Mouse (Mus musculus): ENCODE measurements at regions not wholly inside any gene's neighbourhood (a gene's known extent, or its start where the extent isn't known, plus 50 kb on each side); places are given as distances from the start of the nearest gene placed in this dataset.

GRCm38 (mm10) chr3:148315286-148315685 is 675.1 kb downstream of the Adgrl2 start:
- Histone ChIP-seq H3K4me3 (ENCODE audit: low read depth, low read length) (no peak overlapping the region), H3K4me2 (replicated peaks; ENCODE audit: low read depth) (no peak overlapping the region), H3K36me3 (ENCODE audit: control insufficient read depth, insufficient read depth) (no peaks in the 10 kb centered on the region), H3K9me3 (ENCODE audit: control insufficient read depth) (no peaks in the 10 kb centered on the region), H3K4me1 (replicated peaks; ENCODE audit: control insufficient read depth, insufficient read depth, low read length) (no peaks in the 10 kb centered on the region), H3K9ac (ENCODE audit: low read depth, low read length) (no peak overlapping the region), H3K27ac (ENCODE audit: low read depth, low read length) (no peak overlapping the region), H3K27me3 (replicated peaks; ENCODE audit: control insufficient read depth, insufficient read depth, low read length) (no peaks in the 10 kb centered on the region)
- no peak for ATAC-seq
- 90% methylated on average over 1 of the region's 1 CpGs for WGBS
- TF ChIP-seq CTCF (IDR thresholded peaks at IDR 0.05; ENCODE audit: low read depth) = no peak

- H3K4me2 ChIP-seq (replicated peaks; ENCODE audit: low read depth) = no peak overlapping the region
- 71% methylated on average over 5 of the region's 5 CpGs for WGBS
- H3K4me3 ChIP-seq (ENCODE audit: low read depth, low read length) = no peak overlapping the region
- ATAC-seq = no peak
- H3K9ac ChIP-seq (ENCODE audit: low read depth, low read length) = no peak overlapping the region
- no peak overlapping the region for H3K27ac ChIP-seq (ENCODE audit: low read depth, low read length)
- H3K36me3 ChIP-seq (ENCODE audit: control insufficient read depth, insufficient read depth) = no peaks in the 10 kb centered on the region
- TF ChIP-seq CTCF (IDR thresholded peaks at IDR 0.05; ENCODE audit: low read depth) = no peak
- no peaks in the 10 kb centered on the region for H3K27me3 ChIP-seq (replicated peaks; ENCODE audit: control insufficient read depth, insufficient read depth, low read length)
- H3K4me1 ChIP-seq (replicated peaks; ENCODE audit: control insufficient read depth, insufficient read depth, low read length) = no peaks in the 10 kb centered on the region
- H3K9me3 ChIP-seq (ENCODE audit: control insufficient read depth) = no peaks in the 10 kb centered on the region
Measured at GRCm38 (mm10) chr3:148295515-148295914, 694.8 kb downstream of the Adgrl2 start.

- Histone ChIP-seq H3K4me2 (replicated peaks; ENCODE audit: low read depth) (no peak overlapping the region), H3K4me3 (ENCODE audit: low read depth, low read length) (no peak overlapping the region), H3K9me3 (ENCODE audit: control insufficient read depth) (no peaks in the 10 kb centered on the region), H3K4me1 (replicated peaks; ENCODE audit: control insufficient read depth, insufficient read depth, low read length) (no peaks in the 10 kb centered on the region), H3K27me3 (replicated peaks; ENCODE audit: control insufficient read depth, insufficient read depth, low read length) (no peaks in the 10 kb centered on the region), H3K36me3 (ENCODE audit: control insufficient read depth, insufficient read depth) (no peaks in the 10 kb centered on the region), H3K27ac (ENCODE audit: low read depth, low read length) (no peak overlapping the region), H3K9ac (ENCODE audit: low read depth, low read length) (no peak overlapping the region)
- no peak for ATAC-seq
- WGBS = 63% methylated on average over 3 of the region's 3 CpGs
- TF ChIP-seq CTCF (IDR thresholded peaks at IDR 0.05; ENCODE audit: low read depth) = no peak
Measured at GRCm38 (mm10) chr3:148278978-148279377, 711.4 kb downstream of the Adgrl2 start.

- Histone ChIP-seq H3K27me3 (replicated peaks; ENCODE audit: control insufficient read depth, insufficient read depth, low read length) (no peaks in the 10 kb centered on the region), H3K36me3 (ENCODE audit: control insufficient read depth, insufficient read depth) (no peaks in the 10 kb centered on the region), H3K4me3 (ENCODE audit: low read depth, low read length) (no peak overlapping the region), H3K4me1 (replicated peaks; ENCODE audit: control insufficient read depth, insufficient read depth, low read length) (no peaks in the 10 kb centered on the region), H3K9me3 (ENCODE audit: control insufficient read depth) (no peaks in the 10 kb centered on the region), H3K27ac (ENCODE audit: low read depth, low read length) (no peak overlapping the region), H3K9ac (ENCODE audit: low read depth, low read length) (no peak overlapping the region), H3K4me2 (replicated peaks; ENCODE audit: low read depth) (no peak overlapping the region)
- 79% methylated on average over 4 of the region's 4 CpGs for WGBS
- no peak for TF ChIP-seq CTCF (IDR thresholded peaks at IDR 0.05; ENCODE audit: low read depth)
- ATAC-seq = no peak
Measured at GRCm38 (mm10) chr3:148272159-148272848, 718.1 kb downstream of the Adgrl2 start.

GRCm38 (mm10) chr3:148268812-148269211 is 721.5 kb downstream of the Adgrl2 start:
- Histone ChIP-seq H3K9me3 (ENCODE audit: control insufficient read depth) (no peaks in the 10 kb centered on the region), H3K4me1 (replicated peaks; ENCODE audit: control insufficient read depth, insufficient read depth, low read length) (no peaks in the 10 kb centered on the region), H3K4me2 (replicated peaks; ENCODE audit: low read depth) (no peak overlapping the region), H3K4me3 (ENCODE audit: low read depth, low read length) (no peak overlapping the region), H3K36me3 (ENCODE audit: control insufficient read depth, insufficient read depth) (no peaks in the 10 kb centered on the region), H3K27ac (ENCODE audit: low read depth, low read length) (no peak overlapping the region), H3K27me3 (replicated peaks; ENCODE audit: control insufficient read depth, insufficient read depth, low read length) (no peaks in the 10 kb centered on the region), H3K9ac (ENCODE audit: low read depth, low read length) (no peak overlapping the region)
- TF ChIP-seq CTCF (IDR thresholded peaks at IDR 0.05; ENCODE audit: low read depth) = no peak
- 80% methylated on average over 4 of the region's 4 CpGs for WGBS
- ATAC-seq = no peak

- WGBS = 97% methylated on average over 1 of the region's 1 CpGs
- ATAC-seq = no peak
Measured at GRCm38 (mm10) chr3:148259211-148259610, 731.1 kb downstream of the Adgrl2 start.

More at GRCm38 (mm10) chr3:148259211-148259610, 731.1 kb downstream of the Adgrl2 start:
- TF ChIP-seq CTCF (IDR thresholded peaks at IDR 0.05; ENCODE audit: low read depth) = no peak
- H3K9me3 ChIP-seq (ENCODE audit: control insufficient read depth) = no peaks in the 10 kb centered on the region
- H3K4me1 ChIP-seq (replicated peaks; ENCODE audit: control insufficient read depth, insufficient read depth, low read length) = no peaks in the 10 kb centered on the region
- H3K36me3 ChIP-seq (ENCODE audit: control insufficient read depth, insufficient read depth) = no peaks in the 10 kb centered on the region
- no peak overlapping the region for H3K4me2 ChIP-seq (replicated peaks; ENCODE audit: low read depth)
- no peaks in the 10 kb centered on the region for H3K27me3 ChIP-seq (replicated peaks; ENCODE audit: control insufficient read depth, insufficient read depth, low read length)
- H3K27ac ChIP-seq (ENCODE audit: low read depth, low read length) = no peak overlapping the region
- no peak overlapping the region for H3K4me3 ChIP-seq (ENCODE audit: low read depth, low read length)
- no peak overlapping the region for H3K9ac ChIP-seq (ENCODE audit: low read depth, low read length)
